ENCODE assay signal across 12 mouse cellular contexts in genomic region chr14:46505266-46505665, GRCm38 (mm10).
DNase-seq lines count a peak whose midpoint lies in the region; ATAC-seq lines count a peak whose summit lies in the region.
"Had no signal": no experiment of that assay in that cellular context is flagged by ENCODE, and none has a peak within 500 bp of the region (broad histone marks: within the 10 kb centered on the region; RNA-seq: fewer than 3 reads in every experiment).

No protein-coding gene starts in this region.

- peak; percentile 13 for DNase-seq in kidney, postnatal 10 days
- no peak for DNase-seq in kidney, adult 18-20 months
- peak; percentile 29 for DNase-seq in thymus, postnatal 4 days
- DNase-seq in thymus, adult 18-20 months, result no peak
- DNase-seq in WW6 (ENCODE audit: low read depth, low spot score), result peak; percentile 14
- no peak for DNase-seq in layer of hippocampus, adult 18-20 months (ENCODE audit: low spot score in 2 of 2)
- DNase-seq: cerebellum, adult 2 months; gastrocnemius, postnatal 10 days; kidney, adult 11 months; layer of hippocampus, adult 9-11 months had no signal

- no peak for ATAC-seq in activated CD4-positive, CD25-positive, alpha-beta regulatory T cell, adult 4 months
- ATAC-seq: forebrain, embryonic 16.5 days had no signal

Comparison
In these comparisons a context has a peak if more than half of its experiments do, and no peak if none do; other contexts are left out.
1. DNase-seq: peak in kidney, postnatal 10 days (single experiment), thymus, postnatal 4 days (single experiment) and WW6 (single experiment); none in kidney, adult 18-20 months (single experiment), thymus, adult 18-20 months (0 of 2) and layer of hippocampus, adult 18-20 months (0 of 2).